Mouse (Mus musculus) urinary bladder, adult 2 months (tissue): ENCODE measurements around the gene Tomm40. TPM values are rescaled to one million over a fixed set of nuclear protein-coding genes. Genes with fewer than 3 reads are reported as not detected.

Source experiments
- DNase-seq: peaks from one replicate; pipeline ENCODE4 v3.0.0; 2022; ENCODE audit warnings: low spot score
- polyA plus RNA-seq: library from polyadenylated mRNA; depleted of rRNA; stranded (reverse); fragments of >200 nt; gene quantifications from 2 replicates; pipeline ENCODE4 v1.2.3, GENCODE M21; 2012

Tomm40 gene
- polyA plus RNA-seq, 1 experiment: 62.6 TPM

- no peak for DNase-seq
Observed at GRCm38 (mm10) chr7:19745971-19746370, 30.7 kb upstream of the Tomm40 start.

- DNase-seq: no peak
Observed at GRCm38 (mm10) chr7:19744590-19745385, 29.6 kb upstream of the Tomm40 start.

- DNase-seq: no peak
Observed at GRCm38 (mm10) chr7:19743791-19744190, 28.6 kb upstream of the Tomm40 start.

GRCm38 (mm10) chr7:19742468-19742867, 27.2 kb upstream of the Tomm40 start:
- no peak for DNase-seq

GRCm38 (mm10) chr7:19741329-19742031, 26.2 kb upstream of the Tomm40 start:
- DNase-seq: no peak

- DNase-seq: no peak
Observed at GRCm38 (mm10) chr7:19740269-19740668, 25.0 kb upstream of the Tomm40 start.

- DNase-seq: no peak
Observed at GRCm38 (mm10) chr7:19738771-19739170, 23.5 kb upstream of the Tomm40 start.

GRCm38 (mm10) chr7:19736389-19737057, 21.3 kb upstream of the Tomm40 start:
- DNase-seq: no peak

GRCm38 (mm10) chr7:19734178-19734666, 19.0 kb upstream of the Tomm40 start:
- no peak for DNase-seq

- DNase-seq: no peak
Observed at GRCm38 (mm10) chr7:19726541-19726940, 11.3 kb upstream of the Tomm40 start.

GRCm38 (mm10) chr7:19724167-19724566, 8.9 kb upstream of the Tomm40 start:
- DNase-seq: no peak

GRCm38 (mm10) chr7:19722754-19723195, 7.5 kb upstream of the Tomm40 start:
- DNase-seq: no peak

- DNase-seq: no peak
Observed at GRCm38 (mm10) chr7:19719200-19719599, 4.0 kb upstream of the Tomm40 start.

GRCm38 (mm10) chr7:19718297-19718952, 3.2 kb upstream of the Tomm40 start:
- DNase-seq: no peak

- no peak for DNase-seq
Observed at GRCm38 (mm10) chr7:19717346-19717745, 2.1 kb upstream of the Tomm40 start.

GRCm38 (mm10) chr7:19716822-19717221, 1.6 kb upstream of the Tomm40 start:
- no peak for DNase-seq

GRCm38 (mm10) chr7:19716055-19716682, 931 bp upstream of the Tomm40 start:
- no peak for DNase-seq

- no peak for DNase-seq
Observed at GRCm38 (mm10) chr7:19714836-19715235, 402 bp downstream of the Tomm40 start.

- no peak for DNase-seq
Observed at GRCm38 (mm10) chr7:19713598-19713997, 1.6 kb downstream of the Tomm40 start.

- no peak for DNase-seq
Observed at GRCm38 (mm10) chr7:19713196-19713595, 2.0 kb downstream of the Tomm40 start.

- DNase-seq: no peak
Observed at GRCm38 (mm10) chr7:19712414-19712813, 2.8 kb downstream of the Tomm40 start.
